Mouse (Mus musculus) brain, adult 2 months (tissue): ENCODE measurements around the gene Vezf1.

Experiments used
- DNase-seq: peaks from one replicate; pipeline ENCODE4 v3.0.0; 2011; ENCODE audit warnings: low read depth, low spot score

Vezf1 gene

DNA sequence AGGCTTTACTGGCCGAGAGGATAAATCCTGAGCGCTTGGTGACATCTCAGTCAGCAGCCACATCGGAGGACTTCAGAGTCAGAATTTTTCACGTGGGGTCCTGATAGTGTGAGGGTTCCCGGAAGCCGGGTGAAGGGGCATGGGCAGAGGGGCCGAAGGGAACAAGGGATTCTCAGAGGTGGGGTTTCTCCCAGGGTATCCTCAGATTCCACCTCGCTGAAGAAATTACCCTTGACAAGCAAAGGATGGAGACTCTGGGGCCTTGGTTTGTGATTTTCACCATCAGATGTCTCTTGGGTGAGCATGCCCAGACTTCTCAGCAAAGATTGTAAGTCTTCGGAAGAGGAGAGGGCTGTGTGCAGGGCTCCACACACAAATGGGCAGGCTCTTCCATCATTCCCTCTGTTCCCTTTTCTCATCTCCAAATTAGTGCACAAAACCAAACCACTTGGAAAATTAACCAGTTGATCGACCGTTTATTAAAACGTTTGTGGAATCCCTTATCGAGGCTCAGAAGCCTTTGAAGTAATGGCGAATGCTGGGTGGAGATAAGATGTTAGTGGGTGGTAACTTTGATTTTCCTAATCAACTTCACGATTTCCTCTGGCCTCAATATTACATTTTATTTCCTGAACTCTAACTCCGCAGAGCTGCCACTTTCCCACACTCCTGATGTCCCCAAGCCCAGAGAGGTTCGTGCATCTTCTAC lies 30.1 kb downstream of the Vezf1 start, which contains the start of gene Cuedc1:
TSS of gene Cuedc1 (plus strand) at position 38 of the 709 bp plus-strand sequence.
- DNase-seq = no peak

DNA sequence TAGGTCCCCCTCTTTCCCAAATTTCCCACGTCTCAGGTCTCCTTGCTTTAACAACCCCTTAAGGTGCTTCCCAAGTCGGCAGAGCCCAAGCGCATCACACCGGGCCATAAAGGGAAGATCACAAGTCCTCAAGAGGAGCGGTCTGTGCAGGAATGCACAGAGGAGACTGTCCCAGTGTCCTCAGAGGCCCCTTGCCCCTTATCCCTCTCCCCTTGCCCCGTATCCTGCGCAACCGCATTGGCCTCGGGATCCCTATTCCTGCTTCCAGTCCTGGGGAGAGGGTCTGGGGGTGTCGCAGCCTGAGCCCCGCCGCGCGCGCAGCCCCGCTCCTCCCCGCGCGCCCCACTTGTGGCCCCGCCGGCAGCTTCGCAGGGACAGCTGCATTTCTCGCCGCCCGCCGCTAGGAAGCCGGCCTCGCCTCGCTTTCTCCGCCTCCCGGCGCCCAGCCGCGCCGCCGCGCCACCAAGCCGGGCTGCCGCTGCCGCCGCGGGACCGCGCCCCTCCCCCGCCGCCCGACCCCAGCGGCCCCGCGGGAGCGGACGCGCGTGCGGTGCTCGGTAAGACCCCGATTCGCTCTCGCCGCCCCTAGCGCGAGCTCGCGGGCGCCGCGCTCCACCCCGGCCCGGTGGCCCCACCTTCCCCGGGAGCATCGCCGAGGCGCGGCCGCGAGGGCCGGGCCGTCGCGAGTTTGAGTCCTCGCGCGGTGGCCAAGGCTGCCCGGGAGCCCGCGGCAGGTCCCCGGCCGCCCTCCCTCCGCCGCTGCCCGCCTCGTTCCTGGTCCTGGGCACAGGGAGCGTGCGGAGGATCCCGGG lies 30.9 kb downstream of the Vezf1 start:
- peak; percentile 81 for DNase-seq

DNA sequence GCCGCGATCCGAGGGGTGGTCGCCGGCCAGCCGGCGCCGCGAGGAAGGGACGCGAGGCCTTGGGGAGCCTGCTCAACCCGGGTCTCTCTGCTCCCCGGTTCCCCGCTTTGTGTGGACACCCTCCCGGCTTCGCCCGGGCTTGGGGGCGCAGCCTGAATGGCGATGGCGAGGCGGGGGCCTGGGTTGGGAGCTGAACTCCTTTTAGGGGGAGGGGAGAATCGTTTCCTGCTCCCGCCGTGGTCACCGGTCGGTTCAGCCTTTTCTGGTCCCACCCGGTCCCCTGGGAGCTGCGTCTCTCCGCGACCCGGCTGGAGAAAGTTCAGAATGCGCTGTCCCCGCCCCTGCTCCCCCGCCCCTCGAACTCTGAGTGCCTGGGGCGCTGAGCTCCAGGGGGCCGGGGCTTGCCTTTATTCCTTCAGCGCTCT lies 31.5 kb downstream of the Vezf1 start:
- DNase-seq = peak; percentile 32

DNA sequence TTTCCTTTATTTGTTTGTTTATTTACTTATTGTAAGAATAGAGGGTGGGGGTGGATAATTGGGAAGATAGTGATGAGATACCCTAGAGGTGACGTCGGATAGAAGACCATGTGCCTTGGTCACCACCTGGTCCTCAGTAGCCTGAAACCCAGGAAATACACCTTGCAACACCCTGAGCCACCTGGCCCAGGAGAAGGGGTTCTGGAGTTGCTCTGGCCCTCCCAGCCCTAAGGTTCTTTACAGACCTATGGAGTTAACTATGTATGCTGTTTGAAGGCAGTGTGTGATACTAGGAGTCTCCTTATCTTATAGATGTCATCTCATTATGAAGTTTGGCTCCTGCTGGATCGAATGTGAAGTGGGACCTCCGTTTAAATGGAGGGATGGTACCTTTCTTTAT lies 32.1 kb downstream of the Vezf1 start:
- DNase-seq = no peak

DNA sequence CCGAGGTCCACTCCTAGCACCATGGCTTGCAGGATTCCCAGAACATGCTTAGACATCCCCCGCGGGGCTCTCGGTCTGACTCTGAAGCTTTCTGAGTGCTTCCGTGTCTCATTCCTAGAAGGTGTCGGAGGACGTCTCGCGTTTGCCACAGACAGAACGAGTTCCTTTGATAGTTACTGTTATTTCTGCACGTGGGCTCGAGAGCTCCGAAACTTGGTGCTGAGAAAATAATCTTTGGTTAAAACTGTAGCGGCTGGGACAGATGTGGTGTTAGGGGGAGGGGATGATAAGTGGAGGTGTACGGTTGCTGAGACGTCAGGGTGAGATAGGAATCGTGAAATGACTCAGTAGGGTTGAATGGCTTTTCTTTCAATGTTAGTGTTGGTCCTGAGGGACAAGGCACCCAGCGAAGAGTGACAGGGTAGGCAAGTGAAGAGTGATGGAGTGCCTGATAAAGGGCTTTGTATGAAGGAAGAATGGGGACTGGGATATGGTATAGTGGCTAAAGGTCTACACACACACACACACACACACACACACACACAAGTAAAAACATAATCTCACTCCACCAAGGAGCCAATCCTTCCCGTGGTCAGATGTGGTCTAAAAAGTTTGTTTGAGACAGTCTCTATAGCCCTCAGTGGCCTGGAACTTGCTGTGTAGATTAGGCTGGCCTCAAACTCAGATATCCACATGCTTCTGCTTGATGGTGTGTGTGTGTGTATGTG lies 35.3 kb downstream of the Vezf1 start:
- no peak for DNase-seq

DNA sequence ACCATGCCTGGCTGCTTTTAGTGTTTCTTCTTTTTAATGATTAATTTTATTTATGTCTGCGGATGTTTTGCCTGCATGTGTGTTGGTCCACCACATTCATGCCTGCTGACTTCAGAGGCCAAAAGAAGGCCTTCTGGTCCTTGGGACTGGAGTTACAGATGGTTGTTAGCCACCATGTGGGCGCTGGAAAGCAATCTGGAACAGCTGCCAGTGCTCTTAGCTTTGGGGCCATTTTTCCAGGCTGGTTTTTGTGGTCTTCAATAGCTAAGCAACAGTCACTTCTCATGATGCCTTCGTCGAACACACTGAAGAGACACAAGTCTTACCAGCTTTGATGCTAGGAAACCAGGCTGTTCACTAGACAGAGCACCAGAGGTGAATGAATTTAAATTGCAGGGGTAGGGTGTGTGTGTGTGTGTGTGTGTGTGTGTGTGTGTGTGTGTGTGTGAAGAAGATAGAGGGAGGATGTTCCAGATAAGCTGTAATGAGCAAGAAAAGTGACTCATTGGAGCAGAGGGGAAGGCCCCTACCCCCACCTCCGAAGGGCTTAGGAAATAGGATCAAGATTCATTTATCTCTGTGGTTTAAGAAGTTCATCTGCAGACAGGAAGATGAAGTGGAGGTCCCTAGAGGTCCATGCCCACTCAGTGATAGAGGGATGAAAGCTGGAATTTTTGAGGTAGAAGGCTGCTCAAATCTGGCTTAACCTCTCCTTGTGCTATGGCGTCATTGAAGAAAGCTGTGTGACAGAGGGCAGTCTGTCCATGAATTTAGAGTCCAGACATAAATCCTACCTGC lies 37.6 kb downstream of the Vezf1 start:
- DNase-seq = no peak

DNA sequence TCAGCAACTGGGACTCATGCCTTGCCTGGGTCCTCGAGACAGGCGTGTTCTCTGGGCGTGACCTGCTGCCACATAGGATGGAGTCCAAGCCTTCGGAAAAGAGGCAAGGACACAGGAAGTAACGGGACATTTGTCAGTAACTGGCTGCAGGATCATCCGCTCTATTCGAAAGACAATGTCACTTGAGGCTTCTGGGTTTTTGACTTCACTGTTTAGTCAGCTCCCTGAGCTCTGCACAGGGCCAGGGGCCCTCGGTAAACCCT lies 38.1 kb downstream of the Vezf1 start:
- DNase-seq = no peak

DNA sequence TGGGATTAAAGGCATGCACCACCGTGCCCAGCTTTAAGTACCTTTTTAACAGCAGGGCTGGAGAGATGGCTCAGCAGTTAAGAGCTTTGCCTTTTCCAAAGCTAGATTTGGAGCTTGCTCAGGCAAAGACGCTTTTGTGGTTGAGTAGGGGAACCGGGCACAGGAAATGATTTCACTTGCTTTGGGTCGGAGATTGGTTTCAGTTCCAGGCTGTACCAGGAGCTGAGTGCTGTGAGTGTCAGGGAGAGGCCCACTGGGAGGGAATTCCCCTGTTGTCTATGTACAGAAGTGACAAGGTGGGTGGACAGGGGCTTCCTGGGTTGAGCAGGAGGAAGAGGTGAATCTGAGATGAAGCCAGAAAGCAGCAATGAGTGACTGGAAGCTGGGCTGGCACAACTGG lies 39.3 kb downstream of the Vezf1 start:
- DNase-seq = peak; percentile 55

DNA sequence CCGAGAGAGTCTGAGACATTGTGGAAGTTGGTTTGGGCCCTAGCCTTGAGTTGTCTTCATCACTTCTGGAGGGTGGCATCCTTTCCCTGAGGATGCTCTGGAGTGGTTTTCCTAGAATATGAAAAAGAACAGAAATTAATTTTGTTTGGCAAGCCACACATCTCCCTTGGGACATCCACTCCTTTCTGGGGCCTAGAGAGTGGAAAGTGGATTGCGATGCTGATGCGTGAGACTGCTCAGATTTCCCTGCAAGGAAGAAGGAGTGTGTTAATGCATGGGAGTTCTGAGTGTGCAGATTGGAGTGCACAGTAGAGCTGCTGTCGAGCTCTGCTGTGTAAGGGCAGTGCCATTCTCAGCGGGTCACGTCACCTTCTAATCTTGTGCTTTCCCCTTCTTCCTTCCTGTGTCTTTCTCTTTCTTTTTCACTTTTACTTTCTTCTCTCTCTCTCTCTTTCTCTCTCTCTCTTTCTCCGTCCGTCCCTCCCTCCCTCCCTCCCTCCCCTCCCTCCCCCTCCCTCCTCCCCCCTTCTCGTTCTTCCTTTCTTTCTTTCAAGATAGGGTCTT lies 42.0 kb downstream of the Vezf1 start:
- no peak for DNase-seq

DNA sequence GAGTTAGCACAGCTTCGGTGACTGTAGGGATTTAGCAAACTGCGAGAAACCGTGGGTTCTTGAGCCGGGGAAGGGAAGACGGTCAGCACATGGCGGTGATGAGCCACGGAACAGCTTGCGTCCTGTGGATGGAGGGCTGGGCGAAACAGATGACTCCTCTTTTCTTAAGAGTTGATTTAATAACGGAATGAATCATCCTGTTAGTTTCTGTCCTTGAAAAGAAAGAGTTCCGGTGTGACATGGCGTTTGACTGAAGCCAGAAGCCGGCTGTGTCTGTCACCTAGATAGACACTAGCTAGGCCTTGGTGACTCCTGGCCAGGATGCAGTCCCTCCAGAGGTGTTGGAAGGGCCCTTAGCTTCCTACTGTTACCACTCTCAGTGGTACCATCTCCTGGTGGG lies 44.0 kb downstream of the Vezf1 start:
- DNase-seq = no peak

DNA sequence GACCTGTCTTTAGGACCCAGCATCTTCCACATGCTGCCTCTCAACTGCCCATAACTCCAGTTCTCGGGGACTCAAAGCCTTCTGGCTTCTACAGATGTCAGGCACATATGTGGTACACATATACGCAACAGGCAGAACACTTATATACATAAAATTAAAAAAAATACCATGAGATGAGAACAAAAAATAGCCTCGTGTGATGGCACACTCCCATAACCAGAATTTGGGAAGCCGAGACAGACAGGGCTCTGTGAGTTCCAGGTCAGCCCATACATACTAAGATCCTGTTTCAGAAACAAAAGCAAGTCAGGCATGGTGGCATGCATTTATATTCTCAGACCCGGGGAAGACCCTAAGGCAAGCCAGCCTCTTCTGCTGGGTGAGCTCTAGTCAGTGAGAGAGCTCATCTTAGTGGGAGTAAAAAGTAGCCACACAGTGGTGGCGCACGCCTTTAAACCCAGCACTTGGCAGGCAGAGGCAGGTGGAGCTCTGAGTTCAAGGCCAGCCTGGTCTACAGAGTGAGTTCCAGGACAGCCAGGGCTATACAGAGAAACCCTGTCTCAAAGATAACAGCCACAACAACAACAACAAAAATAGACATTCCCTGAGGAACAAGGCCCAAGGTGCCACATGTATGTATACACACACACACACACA lies 44.7 kb downstream of the Vezf1 start:
- DNase-seq = no peak

DNA sequence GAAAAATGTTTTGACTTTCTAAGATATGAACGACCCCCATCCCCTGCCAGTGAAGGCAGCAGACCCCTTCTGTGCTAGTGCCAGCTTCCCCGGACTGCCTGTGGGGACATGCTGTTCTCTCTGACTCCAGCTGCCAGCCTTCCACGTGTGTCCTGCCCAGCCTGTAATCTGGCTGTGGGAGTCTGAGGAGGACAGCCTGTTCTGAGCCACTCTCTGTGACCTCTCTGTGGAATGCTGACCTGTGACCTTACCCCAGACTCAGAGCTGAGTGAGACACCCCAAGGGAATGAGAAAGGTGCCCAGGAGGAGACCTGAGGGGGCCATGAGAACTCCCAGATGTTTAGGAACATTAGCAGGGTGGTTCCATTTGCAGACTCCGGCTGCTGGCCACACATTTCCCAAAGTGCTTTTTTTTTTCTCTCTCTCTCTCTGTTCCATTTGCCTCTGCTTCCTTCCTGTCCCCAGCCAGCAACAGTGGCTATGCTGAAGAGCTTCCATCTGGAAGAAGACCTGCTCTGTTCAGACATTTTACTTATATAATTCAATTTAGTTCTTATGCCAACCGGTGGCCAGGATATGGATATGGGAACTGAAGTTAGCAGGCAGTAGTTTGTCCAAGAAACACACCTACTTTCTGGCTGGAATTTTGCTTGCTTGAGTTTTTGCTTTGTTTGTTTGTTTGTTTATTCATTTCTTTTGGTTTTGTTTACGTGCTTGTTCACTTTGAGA lies 45.6 kb downstream of the Vezf1 start:
- no peak for DNase-seq

DNA sequence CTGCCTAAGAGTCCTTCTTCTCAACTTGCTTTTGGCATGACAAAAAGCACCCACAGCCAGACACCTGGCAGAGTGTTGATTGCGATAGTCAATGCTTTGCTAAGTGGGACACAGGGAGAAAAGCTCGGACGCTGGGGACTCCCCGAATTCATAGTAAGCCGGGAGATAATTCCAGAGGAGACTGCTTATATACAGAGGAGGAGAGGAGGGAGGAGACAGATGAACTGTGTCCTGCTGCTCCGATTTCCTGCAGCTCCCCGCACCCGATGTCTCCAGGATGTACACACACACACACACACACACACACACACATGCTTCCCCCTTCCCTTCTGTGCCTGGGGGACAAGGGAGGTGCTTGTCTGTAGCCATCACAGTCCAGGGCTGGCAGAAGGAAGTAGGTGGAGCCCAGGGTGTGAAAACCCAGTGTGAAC lies 46.8 kb downstream of the Vezf1 start:
- DNase-seq = peak; percentile 51

DNA sequence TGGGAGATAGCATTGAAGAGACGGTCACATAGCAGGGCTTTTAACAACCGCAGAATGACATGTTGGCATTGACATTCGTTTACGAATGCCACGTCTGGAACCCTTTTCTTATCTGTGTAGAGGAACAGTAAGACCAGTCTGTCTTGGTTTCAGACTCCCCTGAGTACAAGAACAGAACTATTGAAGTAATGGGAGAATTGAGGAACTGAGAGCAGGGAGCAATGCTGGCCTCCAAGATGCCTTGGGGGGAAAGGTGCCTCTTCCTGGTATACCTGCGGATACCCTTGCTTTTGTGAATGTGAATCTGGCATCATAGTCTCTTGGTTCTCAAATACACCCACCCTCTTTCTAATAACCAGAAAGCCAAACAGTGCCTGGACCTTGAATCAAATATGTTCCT lies 48.5 kb downstream of the Vezf1 start:
- no peak for DNase-seq

DNA sequence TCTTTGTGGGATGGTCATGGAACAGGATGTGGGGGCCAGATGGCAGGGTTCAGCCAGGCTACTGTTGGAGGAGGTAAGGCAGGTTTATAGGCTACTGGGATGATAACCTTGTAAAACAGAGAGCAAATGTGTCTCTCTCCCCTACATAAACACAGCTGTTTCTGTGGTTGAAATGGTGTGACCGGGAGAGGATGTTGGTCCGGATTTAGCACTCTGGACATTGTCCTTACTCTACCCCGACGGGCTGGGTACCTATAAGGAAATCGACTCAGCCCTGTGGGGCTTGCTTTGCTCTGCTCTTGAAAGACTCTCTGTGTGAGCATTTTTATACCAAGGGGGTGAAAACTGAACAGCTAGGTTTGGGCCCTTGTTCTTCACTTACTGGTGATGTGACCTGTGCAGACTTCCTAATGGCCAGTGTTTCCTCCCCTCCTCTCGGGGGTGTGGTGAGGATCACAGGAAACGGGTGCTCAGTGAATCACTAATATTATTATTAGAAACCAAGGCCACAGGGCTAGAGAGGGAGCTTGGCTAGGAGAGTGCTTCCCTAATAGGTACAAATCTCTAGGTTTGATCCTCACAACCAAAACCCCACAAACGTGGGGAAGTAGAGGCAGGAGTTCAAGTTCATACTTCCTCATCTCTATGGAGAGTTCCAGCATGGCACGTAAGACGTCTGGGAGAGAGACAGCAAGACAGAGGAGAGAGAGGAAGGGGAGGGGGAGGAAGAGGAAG lies 49.4 kb downstream of the Vezf1 start:
- DNase-seq = no peak

DNA sequence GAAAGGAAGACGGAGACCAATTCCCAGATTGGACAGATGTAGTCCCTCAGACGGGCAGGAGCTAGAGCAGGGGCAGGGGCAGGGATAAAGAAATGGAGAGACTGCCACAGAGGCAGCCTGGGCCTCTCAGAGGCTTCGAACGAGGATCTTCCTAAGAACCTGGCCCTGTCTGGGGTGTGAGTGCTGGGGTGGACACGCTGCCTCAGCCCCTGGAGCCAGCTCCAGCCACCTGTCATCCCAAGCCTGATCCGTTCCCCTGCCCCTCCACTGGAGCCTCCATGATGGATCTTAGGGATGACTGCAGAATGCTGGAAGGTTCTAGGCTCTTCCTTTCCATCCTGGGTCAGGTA lies 50.0 kb downstream of the Vezf1 start:
- DNase-seq = no peak

DNA sequence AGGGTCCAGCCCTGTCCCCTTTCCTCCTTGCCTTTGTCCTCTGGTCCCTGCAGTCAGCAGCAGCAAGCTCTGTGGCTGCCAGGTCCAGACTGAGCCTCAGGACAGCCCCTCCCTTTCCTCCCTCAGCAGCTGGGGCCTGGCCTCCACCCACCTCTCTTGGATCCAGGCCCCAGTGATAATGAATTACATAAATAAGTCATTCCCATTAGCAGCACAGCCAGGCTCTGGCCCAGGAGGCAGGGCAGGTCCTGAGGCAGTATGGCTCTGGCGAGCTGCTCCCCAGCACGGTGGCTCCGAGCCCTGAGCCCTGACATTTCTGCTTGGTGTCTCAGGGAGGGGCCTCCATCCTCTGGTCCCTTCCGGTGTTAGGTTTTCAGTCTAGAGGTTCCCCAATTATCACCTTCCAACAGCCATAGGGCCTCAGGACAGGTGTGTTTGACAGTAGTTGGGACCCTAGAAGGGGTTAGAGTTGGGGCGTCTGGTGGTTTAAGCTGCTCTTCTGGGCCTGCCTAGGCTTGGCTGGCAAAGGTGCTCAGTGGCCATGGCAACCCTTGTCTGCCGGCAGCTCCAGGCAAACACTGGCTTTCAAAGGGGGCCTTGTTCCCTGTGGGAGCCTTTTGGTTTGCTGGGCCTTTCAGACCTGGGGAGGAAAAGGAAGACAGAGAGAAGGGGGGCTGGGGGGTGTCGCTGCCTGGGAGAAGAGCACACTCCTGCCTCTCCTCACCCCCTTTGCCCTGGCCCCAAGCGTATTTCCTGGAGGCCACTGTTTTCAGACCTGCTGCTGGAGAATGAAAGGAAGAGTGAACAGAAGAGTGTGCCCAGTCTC lies 51.0 kb downstream of the Vezf1 start:
- peak; percentile 94 for DNase-seq

DNA sequence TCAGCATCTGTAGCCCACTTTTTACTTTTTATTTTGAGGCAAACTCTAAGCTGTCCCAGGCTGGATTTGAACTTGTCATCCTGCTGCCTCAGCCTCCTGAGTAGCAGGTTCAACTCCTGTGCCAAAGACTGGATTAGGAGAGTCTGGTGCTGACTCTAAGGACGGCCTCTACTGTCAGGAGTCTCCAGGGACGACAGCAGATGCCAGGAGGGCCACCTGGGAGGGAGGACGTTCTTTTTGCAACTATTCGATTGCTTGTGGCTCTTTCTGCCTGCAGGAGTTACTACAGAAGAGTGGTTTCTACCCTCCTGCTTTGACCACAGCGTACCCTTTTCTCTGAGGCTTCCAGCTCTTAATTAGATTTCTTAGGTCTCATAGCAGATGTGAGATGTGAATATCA lies 54.5 kb downstream of the Vezf1 start:
- no peak for DNase-seq

DNA sequence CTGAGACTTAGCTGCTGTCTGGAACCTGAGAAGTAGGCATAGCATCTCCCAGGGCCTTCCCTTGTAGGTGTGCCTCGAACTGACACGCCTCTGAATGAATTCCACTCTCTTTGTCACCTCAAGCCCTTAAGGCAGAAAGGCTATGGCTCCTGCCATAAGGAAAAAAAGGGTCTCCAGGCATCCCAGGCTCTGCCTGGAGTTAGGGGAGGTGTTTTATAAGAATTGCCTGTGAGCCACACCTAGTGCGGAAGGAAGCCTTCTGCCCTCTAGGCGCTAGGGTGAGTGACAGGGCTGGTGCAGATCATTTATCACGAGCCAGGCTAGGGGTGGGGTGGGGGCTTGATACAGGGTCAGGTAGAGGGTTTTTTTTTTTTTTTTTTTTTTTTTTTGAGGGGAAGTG lies 54.9 kb downstream of the Vezf1 start:
- DNase-seq = no peak
